Mouse (Mus musculus): Measurements from ENCODE around the gene Pou2f1. TPM values are rescaled to one million over a fixed set of nuclear protein-coding genes. Genes with fewer than 3 reads are reported as not detected.

The Pou2f1 gene
- polyA plus RNA-seq, 1 experiment from 2014 or later, result 4.9 TPM

DNA sequence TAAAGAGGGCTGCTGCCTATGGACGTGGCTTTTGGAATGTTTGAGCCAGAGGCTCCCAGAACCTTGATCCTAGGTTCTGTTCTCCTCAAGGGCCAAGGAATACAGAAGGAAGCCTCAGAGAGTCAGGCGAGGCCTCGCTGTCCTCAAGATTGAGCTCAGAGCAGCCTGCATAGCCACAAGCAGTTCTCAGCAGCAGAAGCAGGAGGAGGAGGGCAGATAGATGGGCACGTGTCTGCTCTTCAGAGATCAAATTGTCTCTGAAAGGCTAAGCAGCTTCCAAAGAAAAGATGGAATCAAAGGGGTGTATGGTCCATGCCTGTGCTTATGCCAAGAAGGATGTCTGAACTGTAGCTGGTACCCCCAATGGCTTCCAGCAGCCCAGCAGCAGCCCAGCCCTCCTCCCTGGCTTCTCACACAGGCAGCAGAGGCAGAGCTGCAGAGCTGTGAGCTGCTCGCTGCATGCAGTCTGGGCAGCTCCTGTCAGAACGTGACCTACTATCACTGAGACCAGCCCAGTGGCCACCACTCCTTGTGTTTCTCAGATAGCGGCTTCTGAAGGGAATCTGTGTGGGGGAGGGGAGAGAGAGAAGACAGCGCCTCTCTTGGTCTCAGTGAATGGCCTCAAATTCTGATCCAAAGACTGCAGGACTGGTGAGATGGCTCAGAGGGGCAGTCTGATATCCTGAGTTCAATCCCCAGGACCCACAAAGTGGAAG lies 184.2 kb downstream of the Pou2f1 start:
- peak overlapping the region; percentile 51 for H3K4me2 ChIP-seq (ENCODE audit: low read depth, low read length)
- 27% methylated on average over 8 of the region's 8 CpGs for WGBS (ENCODE audit: insufficient replicate concordance)

DNA sequence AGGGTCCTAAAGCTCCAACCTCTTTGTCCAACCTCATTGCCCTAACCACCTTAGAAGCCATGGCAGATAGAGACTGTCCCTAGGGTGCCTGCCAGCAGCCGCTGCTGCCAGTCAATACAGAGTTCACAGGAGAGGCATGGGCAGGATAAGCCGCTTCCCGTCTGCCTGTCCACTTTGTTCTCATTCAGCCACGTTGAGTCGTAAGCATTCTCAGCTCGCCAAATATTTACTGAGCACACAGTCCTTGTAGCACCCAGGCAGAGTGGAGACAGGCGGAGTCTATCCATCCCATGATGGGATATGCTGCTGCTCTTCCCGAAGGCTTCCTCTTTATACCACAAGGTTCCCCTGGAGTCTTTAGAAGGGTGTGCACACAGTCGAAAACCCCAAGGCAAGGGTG lies 185.2 kb downstream of the Pou2f1 start:
- Histone ChIP-seq H3K4me3 (ENCODE audit: low read depth, low read length) (no peak overlapping the region), H3K9ac (ENCODE audit: low read depth, low read length) (no peak overlapping the region), H3K27ac (ENCODE audit: low read length) (no peak overlapping the region; the same call in 1 of the 2 replicates), H3K4me1 (ENCODE audit: control insufficient read depth, low read depth, low read length) (peaks cover 30% of the 10 kb centered on the region), H3K27me3 (ENCODE audit: control insufficient read depth, insufficient read depth, low read depth, low read length) (peaks cover 4% of the 10 kb centered on the region; the same call in 1 of the 2 replicates), H3K36me3 (ENCODE audit: control insufficient read depth, insufficient read depth) (no peaks in the 10 kb centered on the region), H3K4me2 (ENCODE audit: low read depth, low read length) (no peak overlapping the region), H3K9me3 (replicated peaks; ENCODE audit: control insufficient read depth, low read length) (no peaks in the 10 kb centered on the region)
- WGBS (ENCODE audit: insufficient replicate concordance), result 53% methylated on average over 9 of the region's 9 CpGs
- peak; percentile 20; the same call in 1 of the 2 replicates for ATAC-seq (ENCODE audit: low read depth)

More for the DNA sequence above, 184.2 kb downstream of the Pou2f1 start:
- ATAC-seq (ENCODE audit: low read depth), result peak; percentile 98
- Histone ChIP-seq H3K9me3 (replicated peaks; ENCODE audit: control insufficient read depth, low read length) (no peaks in the 10 kb centered on the region), H3K27ac (ENCODE audit: low read length) (peak overlapping the region; percentile 57), H3K27me3 (ENCODE audit: control insufficient read depth, insufficient read depth, low read depth, low read length) (peaks cover 4% of the 10 kb centered on the region; the same call in 1 of the 2 replicates), H3K36me3 (ENCODE audit: control insufficient read depth, insufficient read depth) (no peaks in the 10 kb centered on the region), H3K4me3 (ENCODE audit: low read depth, low read length) (peak overlapping the region; percentile 22; the same call in 1 of the 2 replicates), H3K9ac (ENCODE audit: low read depth, low read length) (peak overlapping the region; percentile 5), H3K4me1 (ENCODE audit: control insufficient read depth, low read depth, low read length) (peaks cover 30% of the 10 kb centered on the region)

DNA sequence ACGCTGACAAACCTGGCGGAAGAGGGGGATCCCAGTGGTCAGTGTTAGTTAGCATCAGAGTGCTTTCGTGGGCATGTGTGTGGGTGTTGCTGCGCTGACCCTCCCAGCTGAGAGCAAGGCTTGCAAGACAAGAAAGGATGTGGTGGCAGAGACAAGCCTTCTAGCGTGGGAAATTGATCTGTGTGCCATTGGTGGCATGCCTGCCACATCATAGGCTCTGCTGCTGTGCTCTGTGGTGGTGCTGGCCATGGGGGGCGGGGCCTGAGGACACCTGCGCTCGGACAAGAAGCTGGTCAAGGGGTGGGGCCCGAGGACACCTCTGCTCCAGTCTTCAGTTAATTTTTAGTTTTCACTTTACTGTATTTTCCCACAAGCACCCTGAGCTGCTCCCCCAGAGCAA lies 186.1 kb downstream of the Pou2f1 start:
- Histone ChIP-seq H3K36me3 (ENCODE audit: control insufficient read depth, insufficient read depth) (no peaks in the 10 kb centered on the region), H3K27ac (ENCODE audit: low read length) (no peak overlapping the region), H3K9me3 (replicated peaks; ENCODE audit: control insufficient read depth, low read length) (no peaks in the 10 kb centered on the region), H3K9ac (ENCODE audit: low read depth, low read length) (no peak overlapping the region), H3K4me3 (ENCODE audit: low read depth, low read length) (no peak overlapping the region), H3K4me2 (ENCODE audit: low read depth, low read length) (no peak overlapping the region), H3K4me1 (ENCODE audit: control insufficient read depth, low read depth, low read length) (peaks cover 30% of the 10 kb centered on the region), H3K27me3 (ENCODE audit: control insufficient read depth, insufficient read depth, low read depth, low read length) (peaks cover 4% of the 10 kb centered on the region; the same call in 1 of the 2 replicates)
- ATAC-seq (ENCODE audit: low read depth), result no peak
- 73% methylated on average over 9 of the region's 9 CpGs for WGBS (ENCODE audit: insufficient replicate concordance)

Other genes starting within 250 kb of the Pou2f1 start
- gene Creg1, start 238.9 kb downstream of the Pou2f1 start, polyA plus RNA-seq (2015; fragmentation: Nextera tagmentation; extraction: Ambion mirVana), result 316 and 317 TPM in 2 replicates
- gene Cd247, start 214.0 kb downstream of the Pou2f1 start, polyA plus RNA-seq (2015; fragmentation: Nextera tagmentation; extraction: Ambion mirVana), result 0.09 and 0.17 TPM in 2 replicates
- gene Dusp27, start 125.2 kb upstream of the Pou2f1 start, polyA plus RNA-seq (2015; fragmentation: Nextera tagmentation; extraction: Ambion mirVana), result 0.28 and 0.52 TPM in 2 replicates
- gene Gpa33, start 127.6 kb upstream of the Pou2f1 start, polyA plus RNA-seq (2015; fragmentation: Nextera tagmentation; extraction: Ambion mirVana), result 0.40 TPM in 1 of 2 replicates, not detected in the other
- gene Mael, start 236.1 kb upstream of the Pou2f1 start, polyA plus RNA-seq (2015; fragmentation: Nextera tagmentation; extraction: Ambion mirVana), result not detected in 2 replicates